Mouse (Mus musculus): ENCODE measurements around the gene Dsp. TPM values are rescaled to one million over a fixed set of nuclear protein-coding genes. Genes with fewer than 3 reads are reported as not detected.

Gene Dsp
- polyA plus RNA-seq, 1 experiment, result 10.6 TPM

- Histone ChIP-seq H3K36me3 (ENCODE audit: control insufficient read depth, insufficient read depth, low read length) (no peaks in the 10 kb centered on the region), H3K4me1 (replicated peaks; ENCODE audit: control insufficient read depth, insufficient read depth, low read length) (no peaks in the 10 kb centered on the region), H3K27me3 (ENCODE audit: control insufficient read depth, insufficient read depth, low read length) (no peaks in the 10 kb centered on the region), H3K27ac (ENCODE audit: control insufficient read depth, insufficient read depth, low read length) (no peak overlapping the region), H3K4me3 (ENCODE audit: control insufficient read depth, insufficient read depth, low read length) (no peak overlapping the region)
- DNase-seq, result no peak
- 81% methylated on average over 3 of the region's 3 CpGs for WGBS
- TF ChIP-seq POLR2A (IDR thresholded peaks at IDR 0.05; ENCODE audit: control insufficient read depth, extremely low read depth, insufficient read depth, low read length, poor library complexity), result no peak
- no peak for TF ChIP-seq CTCF (IDR thresholded peaks at IDR 0.05; ENCODE audit: borderline replicate concordance, control insufficient read depth, extremely low read depth, insufficient read depth, low read length, poor library complexity)
Observed at GRCm38 (mm10) chr13:38128246-38128645, 22.8 kb upstream of the Dsp start.

GRCm38 (mm10) chr13:38129492-38129891 is 21.6 kb upstream of the Dsp start:
- Histone ChIP-seq H3K4me3 (ENCODE audit: control insufficient read depth, insufficient read depth, low read length) (no peak overlapping the region), H3K27ac (ENCODE audit: control insufficient read depth, insufficient read depth, low read length) (no peak overlapping the region), H3K27me3 (ENCODE audit: control insufficient read depth, insufficient read depth, low read length) (no peaks in the 10 kb centered on the region), H3K36me3 (ENCODE audit: control insufficient read depth, insufficient read depth, low read length) (no peaks in the 10 kb centered on the region), H3K4me1 (replicated peaks; ENCODE audit: control insufficient read depth, insufficient read depth, low read length) (no peaks in the 10 kb centered on the region)
- WGBS, result 93% methylated on average over 2 of the region's 2 CpGs
- DNase-seq, result no peak
- TF ChIP-seq POLR2A (IDR thresholded peaks at IDR 0.05; ENCODE audit: control insufficient read depth, extremely low read depth, insufficient read depth, low read length, poor library complexity) (no peak), CTCF (IDR thresholded peaks at IDR 0.05; ENCODE audit: borderline replicate concordance, control insufficient read depth, extremely low read depth, insufficient read depth, low read length, poor library complexity) (no peak)

- Histone ChIP-seq H3K36me3 (ENCODE audit: control insufficient read depth, insufficient read depth, low read length) (no peaks in the 10 kb centered on the region), H3K27ac (ENCODE audit: control insufficient read depth, insufficient read depth, low read length) (no peak overlapping the region), H3K4me1 (replicated peaks; ENCODE audit: control insufficient read depth, insufficient read depth, low read length) (no peaks in the 10 kb centered on the region), H3K4me3 (ENCODE audit: control insufficient read depth, insufficient read depth, low read length) (no peak overlapping the region), H3K27me3 (ENCODE audit: control insufficient read depth, insufficient read depth, low read length) (no peaks in the 10 kb centered on the region)
- no peak for DNase-seq
- TF ChIP-seq CTCF (IDR thresholded peaks at IDR 0.05; ENCODE audit: borderline replicate concordance, control insufficient read depth, extremely low read depth, insufficient read depth, low read length, poor library complexity) (no peak), POLR2A (IDR thresholded peaks at IDR 0.05; ENCODE audit: control insufficient read depth, extremely low read depth, insufficient read depth, low read length, poor library complexity) (no peak)
- 96% methylated on average over 9 of the region's 9 CpGs for WGBS
Observed at GRCm38 (mm10) chr13:38130116-38130515, 21.0 kb upstream of the Dsp start.

- Histone ChIP-seq H3K36me3 (ENCODE audit: control insufficient read depth, insufficient read depth, low read length) (no peaks in the 10 kb centered on the region), H3K27ac (ENCODE audit: control insufficient read depth, insufficient read depth, low read length) (no peak overlapping the region), H3K27me3 (ENCODE audit: control insufficient read depth, insufficient read depth, low read length) (no peaks in the 10 kb centered on the region), H3K4me3 (ENCODE audit: control insufficient read depth, insufficient read depth, low read length) (no peak overlapping the region), H3K4me1 (replicated peaks; ENCODE audit: control insufficient read depth, insufficient read depth, low read length) (no peaks in the 10 kb centered on the region)
- WGBS, result 93% methylated on average over 7 of the region's 7 CpGs
- no peak for DNase-seq
- no peak for TF ChIP-seq CTCF (IDR thresholded peaks at IDR 0.05; ENCODE audit: borderline replicate concordance, control insufficient read depth, extremely low read depth, insufficient read depth, low read length, poor library complexity)
- no peak for TF ChIP-seq POLR2A (IDR thresholded peaks at IDR 0.05; ENCODE audit: control insufficient read depth, extremely low read depth, insufficient read depth, low read length, poor library complexity)
Observed at GRCm38 (mm10) chr13:38133016-38133528, 18.0 kb upstream of the Dsp start.

GRCm38 (mm10) chr13:38140521-38140920 is 10.6 kb upstream of the Dsp start:
- H3K27ac ChIP-seq (ENCODE audit: control insufficient read depth, insufficient read depth, low read length), result no peak overlapping the region
- no peaks in the 10 kb centered on the region for H3K36me3 ChIP-seq (ENCODE audit: control insufficient read depth, insufficient read depth, low read length)
- WGBS, result 83% methylated on average over 1 of the region's 1 CpGs
- TF ChIP-seq CTCF (IDR thresholded peaks at IDR 0.05; ENCODE audit: borderline replicate concordance, control insufficient read depth, extremely low read depth, insufficient read depth, low read length, poor library complexity) (no peak), POLR2A (IDR thresholded peaks at IDR 0.05; ENCODE audit: control insufficient read depth, extremely low read depth, insufficient read depth, low read length, poor library complexity) (no peak)
- no peaks in the 10 kb centered on the region for H3K4me1 ChIP-seq (replicated peaks; ENCODE audit: control insufficient read depth, insufficient read depth, low read length)
- no peak for DNase-seq
- H3K27me3 ChIP-seq (ENCODE audit: control insufficient read depth, insufficient read depth, low read length), result no peaks in the 10 kb centered on the region
- no peak overlapping the region for H3K4me3 ChIP-seq (ENCODE audit: control insufficient read depth, insufficient read depth, low read length)

- no peak overlapping the region for H3K4me3 ChIP-seq (ENCODE audit: control insufficient read depth, insufficient read depth, low read length)
- TF ChIP-seq CTCF (IDR thresholded peaks at IDR 0.05; ENCODE audit: borderline replicate concordance, control insufficient read depth, extremely low read depth, insufficient read depth, low read length, poor library complexity), result no peak
- no peak for TF ChIP-seq POLR2A (IDR thresholded peaks at IDR 0.05; ENCODE audit: control insufficient read depth, extremely low read depth, insufficient read depth, low read length, poor library complexity)
- no peak overlapping the region for H3K27ac ChIP-seq (ENCODE audit: control insufficient read depth, insufficient read depth, low read length)
- 41% methylated on average over 20 of the region's 20 CpGs for WGBS
- peaks cover 3% of the 10 kb centered on the region; the same call in 1 of the 2 replicates for H3K27me3 ChIP-seq (ENCODE audit: control insufficient read depth, insufficient read depth, low read length)
- H3K4me1 ChIP-seq (replicated peaks; ENCODE audit: control insufficient read depth, insufficient read depth, low read length), result no peaks in the 10 kb centered on the region
- H3K36me3 ChIP-seq (ENCODE audit: control insufficient read depth, insufficient read depth, low read length), result no peaks in the 10 kb centered on the region
- DNase-seq, result no peak
Observed at GRCm38 (mm10) chr13:38144962-38145713, 6.0 kb upstream of the Dsp start.

Data from thymus, adult 2 months (tissue).